ENCODE assay signal across 10 mouse cellular contexts in genomic region chr5:35475236-35475635, GRCm38 (mm10). TPM values are rescaled to one million over a fixed set of nuclear protein-coding genes. Genes with fewer than 3 reads are reported as not detected.
A peak's percentile ranks its signal among the peaks of the same experiment; 100 is the strongest.
DNase-seq lines count a peak whose midpoint lies in the region; ATAC-seq and TF ChIP-seq lines count a peak whose summit lies in the region.
"Had no signal": no experiment of that assay in that cellular context is flagged by ENCODE, and none has a peak within 500 bp of the region (broad histone marks: within the 10 kb centered on the region; RNA-seq: fewer than 3 reads in every experiment).

No protein-coding gene starts in this region.

- WGBS in forebrain, embryonic 11.5 days, result 42% methylated on average over 6 of the region's 6 CpGs
- 45% methylated on average over 6 of the region's 6 CpGs for WGBS in forebrain, embryonic 16.5 days
- 39% methylated on average over 6 of the region's 6 CpGs for WGBS in embryonic facial prominence, embryonic 11.5 days

- peak; percentile 67 for DNase-seq in forebrain, embryonic 11.5 days (ENCODE audit: low spot score)
- DNase-seq in layer of hippocampus, adult 2 months (ENCODE audit: low spot score in 2 of 2), result peak in 1 of 2 experiments; percentile 17
- DNase-seq in layer of hippocampus, adult 8-10 months (ENCODE audit: low spot score in 2 of 2), result no peak
- peak; percentile 39 for DNase-seq in embryonic facial prominence, embryonic 11.5 days (ENCODE audit: low spot score)
- DNase-seq in urinary bladder, postnatal 10 days (ENCODE audit: low spot score), result no peak

- TF ChIP-seq EP300 in ES-Bruce4 (IDR thresholded peaks at IDR 0.05; ENCODE audit: insufficient read depth, low read depth, low read length), result no peak

- TF ChIP-seq POLR2A in ES-Bruce4 (IDR thresholded peaks at IDR 0.05; ENCODE audit: insufficient read depth, low read length), result no peak

- H3K27me3 ChIP-seq in forebrain, embryonic 11.5 days (ENCODE audit: control insufficient read depth, insufficient read depth, low read length), result no peaks in the 10 kb centered on the region
- 0 out of 2 replicates have a peak, but pooled peaks cover 2% of the 10 kb centered on the region for H3K27me3 ChIP-seq in forebrain, embryonic 16.5 days (replicated peaks; ENCODE audit: control insufficient read depth, insufficient read depth, low read length)
- H3K27me3 ChIP-seq in ES-Bruce4 (ENCODE audit: control insufficient read depth, insufficient read depth, low read length, poor library complexity, severe bottlenecking), result no peaks in the 10 kb centered on the region
- H3K27me3 ChIP-seq in embryonic facial prominence, embryonic 11.5 days (ENCODE audit: control insufficient read depth, insufficient read depth, low read length), result no peaks in the 10 kb centered on the region

- no peak overlapping the region for H3K27ac ChIP-seq in forebrain, embryonic 11.5 days (ENCODE audit: low read depth, low read length)
- no peak overlapping the region for H3K27ac ChIP-seq in forebrain, embryonic 16.5 days (ENCODE audit: low read length)
- no peak overlapping the region for H3K27ac ChIP-seq in layer of hippocampus, adult 2 months
- H3K27ac ChIP-seq in ES-Bruce4 (ENCODE audit: insufficient read depth, low read length), result no peak overlapping the region
- H3K27ac ChIP-seq in embryonic facial prominence, embryonic 11.5 days (replicated peaks; ENCODE audit: low read depth, low read length), result no peak overlapping the region

- TF ChIP-seq CTCF in layer of hippocampus, adult 2 months (conservative IDR thresholded peaks at IDR 0.05), result peak; percentile 76
- peak; percentile 59 for TF ChIP-seq CTCF in ES-Bruce4 (IDR thresholded peaks at IDR 0.05; ENCODE audit: low read depth, low read length)

- H3K36me3 ChIP-seq in forebrain, embryonic 11.5 days (ENCODE audit: control insufficient read depth, insufficient read depth, low read length), result no peaks in the 10 kb centered on the region
- H3K36me3 ChIP-seq in forebrain, embryonic 16.5 days (ENCODE audit: control insufficient read depth, insufficient read depth), result no peaks in the 10 kb centered on the region
- H3K36me3 ChIP-seq in ES-Bruce4 (ENCODE audit: control insufficient read depth, insufficient read depth, low read length, poor library complexity, severe bottlenecking), result no peaks in the 10 kb centered on the region
- H3K36me3 ChIP-seq in embryonic facial prominence, embryonic 11.5 days (replicated peaks; ENCODE audit: control insufficient read depth, insufficient read depth, low read depth, low read length), result no peaks in the 10 kb centered on the region

- H3K9ac ChIP-seq in forebrain, embryonic 11.5 days (ENCODE audit: low read length), result no peak overlapping the region
- no peak overlapping the region for H3K9ac ChIP-seq in forebrain, embryonic 16.5 days (replicated peaks; ENCODE audit: low read depth, low read length)
- H3K9ac ChIP-seq in ES-Bruce4 (ENCODE audit: low read depth, poor library complexity, severe bottlenecking), result no peak overlapping the region
- H3K9ac ChIP-seq in embryonic facial prominence, embryonic 11.5 days (replicated peaks; ENCODE audit: low read length), result no peak overlapping the region

- H3K9me3 ChIP-seq in forebrain, embryonic 11.5 days (ENCODE audit: control insufficient read depth, low read length), result no peaks in the 10 kb centered on the region
- H3K9me3 ChIP-seq in forebrain, embryonic 16.5 days (ENCODE audit: control insufficient read depth, low read length), result no peaks in the 10 kb centered on the region
- no peaks in the 10 kb centered on the region for H3K9me3 ChIP-seq in ES-Bruce4 (replicated peaks; ENCODE audit: control insufficient read depth, insufficient read depth, low read length, poor library complexity, severe bottlenecking)
- H3K9me3 ChIP-seq in embryonic facial prominence, embryonic 11.5 days (replicated peaks; ENCODE audit: control insufficient read depth, low read length), result no peaks in the 10 kb centered on the region
- H3K9me3 ChIP-seq: megakaryocyte, embryonic 14.5 days had no signal

- H3K4me2 ChIP-seq in forebrain, embryonic 11.5 days (ENCODE audit: low read depth, low read length, severe bottlenecking), result no peak overlapping the region
- no peak overlapping the region for H3K4me2 ChIP-seq in forebrain, embryonic 16.5 days (ENCODE audit: low read length)
- no peak overlapping the region for H3K4me2 ChIP-seq in embryonic facial prominence, embryonic 11.5 days (ENCODE audit: low read depth, low read length)

- no peak for ATAC-seq in forebrain, embryonic 11.5 days (replicated peaks; ENCODE audit: low FRiP score)
- ATAC-seq in forebrain, embryonic 16.5 days, result no peak
- ATAC-seq in embryonic facial prominence, embryonic 11.5 days (replicated peaks; ENCODE audit: insufficient number of reproducible peaks, low FRiP score, low TSS enrichment, low read depth), result no peak
- no peak; the same call in 1 of the 2 replicates for ATAC-seq in megakaryocyte-erythroid progenitor cell, adult 5-6 weeks (replicated peaks; ENCODE audit: low FRiP score, low TSS enrichment, poor library complexity, severe bottlenecking)

- no peaks in the 10 kb centered on the region for H3K4me1 ChIP-seq in forebrain, embryonic 11.5 days (replicated peaks; ENCODE audit: control insufficient read depth, insufficient read depth, low read length)
- H3K4me1 ChIP-seq in forebrain, embryonic 16.5 days (replicated peaks; ENCODE audit: control insufficient read depth, insufficient read depth, low read length), result no peaks in the 10 kb centered on the region
- no peaks in the 10 kb centered on the region for H3K4me1 ChIP-seq in ES-Bruce4 (ENCODE audit: control insufficient read depth, insufficient read depth, low read length)
- H3K4me1 ChIP-seq in embryonic facial prominence, embryonic 11.5 days (ENCODE audit: control insufficient read depth, insufficient read depth, low read length), result peaks cover 4% of the 10 kb centered on the region
- H3K4me1 ChIP-seq: megakaryocyte, embryonic 14.5 days had no signal

- H3K4me3 ChIP-seq in forebrain, embryonic 11.5 days (ENCODE audit: low read depth, low read length), result no peak overlapping the region
- no peak overlapping the region for H3K4me3 ChIP-seq in forebrain, embryonic 16.5 days (replicated peaks; ENCODE audit: low read length)
- H3K4me3 ChIP-seq in layer of hippocampus, adult 2 months, result no peak overlapping the region
- H3K4me3 ChIP-seq in ES-Bruce4 (ENCODE audit: low read depth, low read length), result no peak overlapping the region
- H3K4me3 ChIP-seq in embryonic facial prominence, embryonic 11.5 days (ENCODE audit: low read depth, low read length), result no peak overlapping the region
- H3K4me3 ChIP-seq: megakaryocyte, embryonic 14.5 days had no signal

RNA-seq across cellular contexts. Expression of gene Cpz, which starts 50.3 kb away (rescaled TPM):
- 4.3 and 4.7 TPM in 2 replicates for polyA plus RNA-seq in forebrain, embryonic 11.5 days (2014; fragmentation: Nextera tagmentation; extraction: Ambion mirVana)
- polyA plus RNA-seq in forebrain, embryonic 16.5 days (2015; fragmentation: Nextera tagmentation; extraction: Ambion mirVana), result 1.2 and 1.7 TPM in 2 replicates
- not detected for total RNA-seq in layer of hippocampus, adult 2 months (2021)
- under 1 TPM in 1 of 4 experiments, not detected in 3; 0.47 TPM for total RNA-seq in layer of hippocampus, adult 8-10 months (2022)
- 4.6 and 6.8 TPM in 2 replicates for polyA plus RNA-seq in ES-Bruce4 (2011; ENCODE audit: insufficient read depth, insufficient read length, low read depth, missing spikeins)
- polyA plus RNA-seq in embryonic facial prominence, embryonic 11.5 days (2014; fragmentation: Nextera tagmentation; extraction: Ambion mirVana), result 3.6 and 6.0 TPM in 2 replicates
- not detected in 2 replicates for total RNA-seq in megakaryocyte-erythroid progenitor cell, adult 5-6 weeks (2014; fragmentation: Nextera tagmentation)
- not detected in 2 replicates for total RNA-seq in megakaryocyte-erythroid progenitor cell, adult 5-6 weeks (2017)
- total RNA-seq: MEL had no signal

Comparison
In these comparisons a context has a peak if more than half of its experiments do, and no peak if none do; other contexts are left out.
1. DNase-seq: peak in forebrain, embryonic 11.5 days (single experiment) and embryonic facial prominence, embryonic 11.5 days (single experiment); none in layer of hippocampus, adult 8-10 months (0 of 2) and urinary bladder, postnatal 10 days (single experiment).